Mouse (Mus musculus): ENCODE data around the gene Galm.
"Not testable (repeated sequence)": the region's sequence is repeated elsewhere in the genome, so short reads cannot be mapped to it uniquely, and the experiment has no call there.

Gene Galm

DNA sequence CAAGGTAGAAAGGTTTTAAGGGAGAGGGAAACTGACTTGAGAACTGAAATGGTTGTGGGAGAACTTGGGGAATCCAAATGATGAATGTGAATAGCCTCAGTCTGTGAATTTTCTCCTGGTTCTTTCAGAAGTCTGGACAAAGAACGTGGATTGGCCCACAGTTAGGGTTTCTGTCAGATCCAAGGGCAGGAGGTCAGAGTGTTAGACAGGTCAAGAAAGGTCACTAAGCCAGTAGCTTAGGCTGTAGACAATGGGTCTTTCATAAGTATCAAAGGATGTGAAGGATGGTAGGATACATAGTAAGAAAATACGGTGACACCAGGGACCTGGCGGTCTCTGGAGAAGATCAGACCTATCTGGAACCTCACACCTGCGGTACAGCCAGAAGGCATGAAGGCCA lies 40.2 kb downstream of the Galm start:
- DNase-seq: no peak

DNA sequence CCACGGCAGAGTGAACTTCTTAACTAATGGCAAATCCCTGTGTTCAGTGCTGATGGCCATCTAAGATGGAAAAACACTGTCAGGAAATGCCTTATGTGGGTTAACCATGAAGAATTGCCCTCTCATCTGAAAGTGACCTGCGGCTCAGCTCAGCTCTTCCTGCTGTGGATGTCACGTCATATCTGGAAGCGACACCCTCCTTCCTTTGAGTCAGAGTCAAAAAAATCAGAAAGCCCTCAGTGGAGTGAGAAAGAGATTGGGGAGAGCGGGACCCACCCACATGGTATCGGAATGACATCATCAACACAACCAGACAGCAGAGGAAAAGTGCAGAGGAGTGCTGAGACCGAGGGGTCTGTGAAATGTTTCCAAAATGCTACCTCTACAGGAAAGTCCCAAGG lies 40.6 kb downstream of the Galm start:
- DNase-seq: peak; percentile 24

DNA sequence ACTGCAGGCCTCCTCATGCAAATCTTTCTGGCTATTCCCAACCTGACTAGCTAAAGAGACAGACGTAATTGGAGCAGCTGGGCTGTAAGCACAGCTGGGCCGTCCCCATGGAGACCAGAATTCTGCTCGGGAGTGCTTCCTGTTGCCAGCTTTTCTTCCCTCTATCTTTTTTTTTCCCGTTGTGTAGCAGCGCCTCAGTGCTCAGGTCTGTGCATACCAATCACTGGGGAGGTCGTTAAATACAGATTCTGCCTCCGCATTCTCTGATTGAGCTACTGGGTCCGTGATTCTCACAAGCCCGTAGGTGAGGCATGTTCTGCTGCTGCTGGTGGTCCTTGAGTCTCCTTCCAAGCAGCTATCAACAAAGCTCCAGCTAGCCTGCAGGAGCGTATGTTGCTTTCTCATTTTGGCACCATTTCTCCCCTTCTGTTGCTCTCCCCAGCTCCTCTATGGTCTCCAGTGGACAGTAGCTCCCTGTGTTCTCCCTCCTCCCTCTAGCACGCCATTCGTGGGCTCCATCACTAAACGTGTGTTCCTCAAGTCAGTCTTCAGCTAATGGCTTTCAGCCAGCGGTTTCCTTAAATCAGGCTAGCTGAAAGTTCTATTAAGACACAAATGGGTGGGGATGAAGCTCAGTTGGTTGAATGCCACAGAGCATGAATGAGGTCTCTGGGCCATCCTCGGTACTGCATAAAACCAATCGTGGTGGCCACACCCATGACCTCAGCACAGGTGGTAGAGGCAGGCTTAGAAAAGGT lies 41.3 kb downstream of the Galm start:
- no peak for DNase-seq

DNA sequence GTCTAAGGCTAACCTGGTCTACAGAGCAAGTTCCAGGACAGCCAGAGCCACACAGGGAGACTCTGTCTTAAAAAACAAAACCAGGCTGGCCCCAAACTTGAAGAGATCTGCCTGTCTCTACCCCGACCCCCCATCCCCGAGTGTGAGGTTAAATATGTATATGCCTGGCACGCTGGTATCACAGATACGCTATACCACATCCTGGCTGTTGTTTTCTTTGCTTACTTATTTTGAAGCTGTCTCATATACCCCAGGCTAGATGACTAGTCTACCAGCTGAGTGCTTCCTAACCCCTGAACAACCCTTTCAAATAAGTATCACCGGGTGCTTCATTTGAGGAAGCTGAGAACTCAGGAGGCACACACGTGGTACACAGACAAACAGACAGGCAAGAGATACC lies 42.5 kb downstream of the Galm start:
- no peak for DNase-seq

DNA sequence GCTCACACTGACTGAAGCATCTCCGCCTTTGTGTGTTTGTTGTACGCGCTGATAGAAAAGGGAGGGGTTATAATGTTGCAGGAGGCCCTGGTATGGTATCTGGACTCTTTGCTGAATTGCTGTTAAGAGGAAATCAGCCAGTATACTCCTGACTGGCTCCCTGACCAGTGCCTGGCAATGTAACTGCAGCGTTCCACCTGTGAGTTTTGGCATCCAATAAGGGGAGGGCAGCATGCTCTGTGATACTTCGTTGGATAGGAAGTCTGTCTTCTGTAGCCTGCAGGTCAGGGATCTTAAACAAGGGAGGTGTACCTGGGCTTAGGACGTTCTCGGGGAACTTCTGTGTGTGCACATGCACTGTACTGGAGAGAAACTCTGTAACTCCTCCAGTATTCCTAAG lies 43.7 kb downstream of the Galm start:
- DNase-seq: no peak

DNA sequence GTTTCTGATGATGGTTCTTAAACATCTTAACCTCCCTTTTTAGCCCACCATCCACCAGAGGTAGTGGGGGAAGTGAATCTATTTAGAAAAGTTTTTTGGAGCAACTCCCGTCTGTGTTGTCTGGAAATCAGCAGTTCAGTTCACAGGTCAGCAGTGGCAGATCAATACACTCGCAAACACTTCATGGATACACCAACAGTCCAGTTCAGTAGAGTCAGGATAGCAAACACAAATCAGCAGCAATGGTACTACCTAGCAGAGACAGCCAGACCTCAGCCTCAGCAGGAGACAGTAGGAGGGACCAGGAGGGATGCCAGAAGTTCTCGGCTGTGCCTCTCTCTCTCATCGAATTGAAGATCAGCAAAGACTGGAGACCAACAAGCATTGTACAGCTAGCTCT lies 44.7 kb downstream of the Galm start:
- DNase-seq: no peak

DNA sequence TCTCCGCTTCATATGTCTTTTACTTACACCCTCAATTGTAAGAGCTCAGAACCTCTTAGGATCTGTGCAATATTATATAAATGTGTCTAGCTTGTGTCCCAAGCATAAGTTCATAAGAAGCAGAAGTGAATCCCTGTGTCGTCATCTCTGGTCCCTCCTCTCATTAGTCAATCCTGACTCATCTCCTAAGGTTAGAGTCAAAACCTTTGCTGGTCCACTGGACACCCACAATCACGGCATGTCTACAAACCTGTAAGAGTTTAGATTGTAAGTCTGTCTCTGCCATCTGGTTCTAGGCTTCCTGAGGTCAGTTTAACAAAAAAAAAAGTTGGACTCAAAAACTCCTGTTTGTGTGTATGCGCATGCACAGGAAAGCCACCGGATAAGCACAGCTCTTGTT lies 45.5 kb downstream of the Galm start:
- DNase-seq: no peak

DNA sequence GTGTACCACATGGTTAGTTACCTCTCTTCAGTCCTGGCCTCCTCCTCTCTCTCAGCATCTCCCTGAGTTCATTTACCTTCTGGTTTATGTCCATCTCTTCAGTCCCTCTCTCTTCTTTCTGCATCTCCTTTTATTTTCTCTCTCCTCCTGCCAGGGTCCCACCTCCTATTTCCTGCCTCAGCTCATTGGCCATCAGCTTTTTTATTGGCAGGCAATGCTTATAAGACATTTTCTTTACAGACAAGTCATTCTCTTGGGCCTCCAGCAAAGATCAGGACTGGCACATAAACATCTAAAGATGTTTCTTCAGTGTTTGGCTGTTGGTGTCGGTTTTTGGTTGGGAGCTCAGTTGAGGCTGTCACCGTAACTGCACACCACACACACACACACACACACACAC lies 46.4 kb downstream of the Galm start:
- no peak for DNase-seq

DNA sequence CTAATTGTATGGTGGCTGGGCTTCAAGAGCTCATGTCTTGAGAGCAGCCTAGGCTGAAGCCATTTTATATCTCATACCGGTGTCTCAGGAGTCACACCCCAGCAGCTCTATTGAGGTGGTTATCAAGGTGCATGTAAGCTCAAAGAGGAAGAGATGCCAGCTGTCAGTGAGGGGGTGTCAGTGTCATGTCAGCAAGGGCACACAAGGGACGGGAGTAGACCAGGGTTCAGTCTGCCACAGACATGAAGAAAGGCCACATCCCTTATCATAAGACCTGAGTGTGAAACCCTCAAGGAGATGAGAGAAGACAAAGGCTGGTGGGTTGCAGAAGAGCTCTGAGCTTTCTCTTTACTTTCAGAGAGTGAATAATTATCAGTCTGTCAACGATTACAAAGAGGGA lies 46.9 kb downstream of the Galm start:
- DNase-seq: no peak

DNA sequence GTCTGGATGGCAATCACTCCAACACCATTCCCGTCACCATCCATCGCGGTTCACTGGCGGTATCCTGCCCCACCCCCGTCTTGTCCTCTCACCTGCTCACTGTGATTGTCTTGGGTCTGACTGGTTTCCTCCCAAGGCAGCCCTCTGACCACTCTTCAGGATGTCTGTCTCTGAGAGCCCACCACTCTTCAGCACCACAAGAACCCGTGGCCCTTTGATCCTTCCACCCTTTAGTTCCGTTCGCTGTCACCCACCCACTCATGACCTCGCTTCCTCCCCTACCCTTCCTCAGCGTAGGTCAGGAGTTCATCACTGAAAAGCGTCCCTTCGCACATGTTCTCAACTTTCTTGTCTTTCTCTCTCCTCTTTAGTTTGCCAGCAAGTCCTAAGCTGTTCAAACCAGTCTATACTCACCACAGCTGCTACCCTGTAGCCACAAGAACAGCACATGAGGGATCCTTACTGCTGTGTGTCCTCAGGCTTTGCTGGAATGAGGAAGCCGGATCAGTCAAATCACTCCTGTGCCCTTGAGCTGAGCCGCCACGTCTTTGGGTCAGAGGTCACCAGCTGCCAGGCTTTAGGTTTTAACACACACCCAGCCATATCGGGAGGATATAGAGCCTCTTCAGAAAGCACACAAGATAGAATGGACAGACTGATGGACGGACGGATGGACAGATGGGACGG lies 47.6 kb downstream of the Galm start:
- DNase-seq: no peak

DNA sequence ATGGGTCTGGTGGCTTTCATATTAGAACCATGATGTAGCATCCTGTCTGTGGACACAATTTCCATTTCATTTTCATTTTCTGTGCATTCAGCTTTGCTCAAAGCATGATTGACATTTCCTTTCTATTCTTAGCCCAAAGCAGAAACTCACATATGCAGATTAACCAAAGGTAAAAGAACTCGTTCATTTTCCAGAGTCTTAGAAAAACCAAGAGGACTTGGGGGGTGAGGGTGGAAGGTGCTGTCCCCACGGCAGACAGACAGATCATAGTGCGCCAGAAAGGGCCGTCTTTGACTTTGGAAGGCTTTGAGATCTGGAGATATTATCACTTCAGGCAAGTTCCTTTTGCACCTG lies 48.1 kb downstream of the Galm start:
- no peak for DNase-seq

DNA sequence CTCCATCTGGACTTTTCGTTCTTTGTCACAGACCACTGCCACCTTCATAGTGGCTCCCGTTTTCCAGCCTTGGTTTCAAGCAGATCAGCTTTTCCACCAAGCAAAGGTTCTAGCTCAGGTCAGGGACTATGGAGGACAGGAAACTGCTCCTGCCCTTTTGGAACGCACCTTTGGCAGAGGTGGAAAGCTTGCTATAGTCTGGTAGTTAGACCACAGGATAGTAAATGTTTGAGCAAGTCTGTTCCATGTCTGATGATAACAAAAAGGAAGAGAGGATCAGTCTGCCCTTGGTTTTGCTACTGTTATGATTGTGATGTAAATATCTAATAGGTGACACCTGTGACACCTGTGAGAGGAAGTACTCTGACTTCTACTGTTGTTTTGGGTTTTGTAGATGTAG lies 48.7 kb downstream of the Galm start:
- DNase-seq: no peak

DNA sequence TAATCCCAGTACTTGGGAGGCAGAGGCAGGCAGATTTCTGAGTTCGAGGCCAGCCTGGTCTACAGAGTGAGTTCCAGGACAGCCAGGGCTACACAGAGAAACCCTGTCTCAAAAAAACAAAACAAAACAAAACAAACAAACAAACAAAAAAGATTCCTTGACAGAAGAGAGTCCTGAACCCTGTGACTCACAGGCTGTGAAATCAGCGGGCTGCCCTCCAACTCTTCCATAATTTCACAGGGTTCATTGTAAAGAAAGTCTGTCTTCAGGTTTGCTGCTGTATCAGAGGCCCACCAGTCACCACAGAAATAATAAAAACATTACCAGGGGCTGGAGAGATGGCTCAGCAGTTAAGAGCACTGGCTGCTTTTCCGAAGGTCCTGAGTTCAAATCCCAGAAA lies 51.6 kb downstream of the Galm start:
- DNase-seq: not testable (repeated sequence)

DNA sequence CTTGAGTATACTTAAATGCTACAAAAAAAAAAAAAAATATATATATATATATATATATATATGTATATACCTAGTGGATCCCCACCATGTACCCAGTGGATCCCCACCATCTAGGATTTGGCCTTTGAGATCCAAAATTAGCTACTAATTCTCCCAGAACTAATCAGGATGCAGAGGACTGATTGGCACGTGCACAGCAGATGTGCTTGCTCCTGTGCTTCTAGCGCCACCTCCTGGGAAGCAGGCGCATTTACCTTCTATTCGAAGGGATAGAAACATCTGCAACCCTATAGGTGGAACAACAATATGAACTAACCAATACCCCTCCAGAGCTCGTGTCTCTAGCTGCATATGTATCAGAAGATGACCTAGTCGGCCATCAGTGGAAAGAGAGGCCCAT lies 52.7 kb downstream of the Galm start:
- DNase-seq: peak; percentile 71

DNA sequence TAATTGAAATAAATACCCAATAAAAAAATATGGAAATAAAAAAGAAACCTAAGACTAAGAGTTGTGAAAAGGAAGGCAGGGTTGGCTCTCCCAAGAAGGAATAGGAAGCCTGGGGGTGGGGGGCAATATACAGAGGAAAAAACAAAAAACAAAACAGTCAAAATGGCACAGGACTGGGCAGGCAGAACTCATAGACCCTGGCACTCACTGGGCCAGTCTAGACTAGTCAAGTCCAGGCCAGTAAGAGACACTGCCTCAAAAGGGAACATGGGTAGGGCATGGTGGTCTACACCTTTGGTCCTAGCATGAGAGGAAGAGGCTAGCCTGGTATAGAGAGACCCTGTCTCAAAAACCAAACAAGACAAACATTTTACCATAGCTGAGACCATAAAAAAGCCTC lies 53.2 kb downstream of the Galm start:
- DNase-seq: no peak

DNA sequence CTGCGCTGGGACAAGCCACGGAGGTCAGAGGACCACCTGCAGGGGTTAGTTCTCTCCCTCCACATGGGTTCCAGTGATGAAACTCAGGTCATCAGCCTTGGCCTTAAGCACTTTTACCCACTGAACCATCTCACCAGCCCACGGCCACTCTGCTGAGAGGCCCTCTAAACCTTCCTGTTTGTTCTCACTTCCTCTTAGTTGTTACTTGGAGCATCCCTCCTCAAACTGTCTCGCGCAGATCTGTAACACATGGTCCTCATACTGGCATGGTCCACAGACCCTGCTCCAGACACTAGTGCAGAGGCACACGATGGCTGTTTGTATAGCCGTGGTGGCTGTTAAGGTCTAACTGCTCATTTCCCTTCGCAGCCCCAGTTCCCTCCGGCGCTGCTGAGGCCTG lies 56.3 kb downstream of the Galm start:
- DNase-seq: no peak

DNA sequence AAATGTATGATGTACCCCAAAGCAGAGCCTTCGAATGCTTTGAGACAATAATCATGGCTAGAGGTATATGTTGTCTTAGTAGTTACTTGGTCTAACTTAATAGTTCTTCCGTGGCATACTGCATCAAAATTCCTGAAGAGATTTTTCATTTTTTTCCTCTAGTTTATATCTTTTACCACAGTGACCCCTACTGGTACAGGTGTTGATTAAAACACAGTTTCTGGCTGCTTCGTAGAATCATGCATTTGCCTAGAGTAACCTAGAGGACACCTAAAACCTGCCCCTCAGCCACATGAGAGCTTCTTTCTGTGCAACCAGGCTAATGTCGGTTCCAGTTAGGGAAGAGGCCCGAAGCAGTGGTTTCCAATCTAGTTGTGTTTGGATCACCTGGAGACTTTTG lies 65.8 kb downstream of the Galm start:
- peak; percentile 54 for DNase-seq

DNA sequence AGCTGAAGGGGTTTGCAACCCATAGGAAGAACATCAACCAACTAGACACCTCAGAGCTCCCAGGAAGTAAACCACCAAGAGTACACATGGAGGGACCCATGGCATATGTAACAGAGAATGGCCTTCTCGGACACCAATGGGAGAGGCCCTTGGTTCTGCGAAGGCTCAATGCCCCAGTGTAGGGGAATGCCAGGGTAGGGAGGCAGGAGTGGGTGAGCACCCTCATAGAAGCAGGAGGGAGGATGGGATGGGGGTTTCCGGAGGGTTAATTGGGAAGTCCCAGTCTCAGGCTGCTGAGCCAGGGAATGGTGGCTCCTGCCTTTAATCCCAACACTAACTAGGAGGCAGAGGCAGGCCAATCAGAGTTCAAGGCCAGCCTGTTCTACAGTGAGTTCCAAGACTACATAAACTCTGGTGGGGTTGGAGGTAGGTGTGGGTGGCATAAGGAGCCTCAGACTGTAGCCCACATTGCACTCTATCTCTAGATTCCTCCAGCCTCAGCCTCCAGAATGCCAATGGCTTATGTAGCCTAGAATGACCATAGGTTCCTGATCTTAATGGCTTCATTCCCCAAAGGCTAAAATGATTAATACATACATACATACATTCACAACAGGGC lies 72.0 kb downstream of the Galm start:
- no peak for DNase-seq

DNA sequence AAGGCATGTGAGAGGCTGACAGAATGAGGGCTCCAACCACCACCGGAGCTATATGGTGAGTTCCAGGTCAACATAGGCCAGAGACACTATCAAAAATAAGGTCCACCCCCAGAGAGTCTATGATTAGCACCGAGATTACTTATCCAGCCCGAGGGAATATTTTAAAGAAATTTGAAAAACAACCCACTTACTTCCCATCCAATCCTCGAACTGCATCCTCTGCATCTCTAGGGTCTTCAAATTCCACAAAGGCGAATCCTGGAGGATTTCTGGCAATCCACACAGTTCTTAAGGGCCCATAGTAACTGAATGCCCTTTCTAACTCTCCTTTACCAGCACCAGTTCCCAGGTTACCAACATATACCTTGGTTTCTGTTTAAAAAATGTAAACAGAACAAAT lies 78.4 kb downstream of the Galm start:
- no peak for DNase-seq

DNA sequence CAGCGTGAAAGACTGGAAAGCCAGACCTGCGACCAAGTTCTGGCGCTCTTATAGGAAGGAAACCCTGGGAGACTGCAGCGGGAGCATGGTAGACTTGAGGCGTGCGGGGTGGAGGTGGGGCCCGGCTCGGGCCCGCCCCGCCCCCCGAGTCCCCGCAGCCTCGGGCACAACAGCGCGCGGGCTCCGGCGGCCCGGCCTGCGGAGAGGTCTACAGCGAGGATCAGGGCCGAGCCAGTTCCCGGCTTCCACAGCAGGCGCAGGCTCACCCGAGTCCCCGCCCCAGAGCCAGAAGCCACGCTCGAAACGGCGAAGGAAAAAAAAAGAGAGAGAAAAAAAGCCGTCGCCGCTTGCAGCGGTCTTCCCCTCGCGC lies 79.0 kb downstream of the Galm start:
- DNase-seq: no peak

DNA sequence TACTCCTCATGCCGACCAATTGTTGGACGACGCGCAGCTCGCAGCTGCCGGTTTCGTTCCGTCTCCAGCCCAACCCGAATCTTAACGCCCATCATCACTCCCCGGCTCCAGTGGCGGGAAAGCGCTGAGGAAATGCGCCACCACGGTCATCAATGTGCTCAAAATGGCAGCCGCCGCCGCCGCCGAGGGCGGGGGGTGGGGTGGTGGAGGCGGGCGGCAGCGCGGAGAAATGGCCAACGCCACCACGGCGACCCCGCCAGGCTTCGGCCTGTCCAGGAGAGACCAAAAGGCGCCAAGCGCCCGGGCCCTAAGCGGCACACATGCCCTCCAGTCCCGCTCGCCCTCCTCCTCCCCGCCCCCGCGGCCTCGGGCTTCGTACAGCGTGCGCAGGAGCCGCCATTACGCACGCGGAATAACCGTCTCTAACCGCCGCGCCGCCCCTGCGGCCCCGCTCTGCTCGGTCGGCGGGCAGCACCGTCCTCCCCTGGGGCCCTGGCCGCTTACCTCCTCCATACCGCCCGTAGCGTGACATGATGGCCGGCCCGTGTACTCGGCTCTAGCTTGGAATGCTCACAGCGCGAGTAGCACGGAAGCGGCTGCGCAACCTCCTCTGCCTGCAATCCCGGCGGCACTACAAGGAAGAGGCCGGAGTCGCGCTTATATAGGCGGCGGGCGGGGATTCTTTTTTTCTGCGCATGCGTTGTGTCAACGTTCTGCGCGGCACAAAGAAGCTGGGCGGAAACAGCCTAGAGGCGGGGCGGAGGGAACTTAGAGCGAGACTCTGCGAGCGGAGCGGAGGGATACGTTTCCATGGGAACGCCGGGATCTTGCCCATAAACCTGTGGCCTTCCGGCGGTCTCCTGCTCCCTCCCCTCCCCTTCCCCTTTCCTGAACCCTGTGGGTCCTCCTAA lies 79.7 kb downstream of the Galm start, which contains the start of the genes Srsf7 and Ttc39d:
TSS of gene Srsf7 (minus strand) at position 637 of the 911 bp plus-strand sequence.
TSS of gene Ttc39d (plus strand) at position 790 of the 911 bp plus-strand sequence.
- peak; percentile 98 for DNase-seq

DNA sequence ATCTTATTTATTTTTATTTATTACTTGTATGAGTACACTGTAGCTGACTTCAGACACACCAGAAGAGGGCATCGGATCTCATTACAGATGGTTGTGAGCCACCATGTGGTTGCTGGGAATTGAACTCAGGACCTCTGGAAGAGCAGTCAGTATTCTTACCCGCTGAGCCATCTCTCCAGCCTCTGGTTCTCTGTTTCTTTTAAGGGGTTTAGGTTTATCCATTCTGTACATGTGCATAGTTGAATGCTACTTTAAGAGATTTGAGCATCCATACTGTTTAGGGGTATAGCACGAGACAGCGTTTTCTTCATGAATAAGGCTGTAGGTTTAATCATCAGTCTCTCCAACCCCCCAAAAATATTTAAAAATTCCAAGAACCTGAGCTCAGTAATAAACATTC lies 86.7 kb downstream of the Galm start:
- not testable (repeated sequence) for DNase-seq

DNA sequence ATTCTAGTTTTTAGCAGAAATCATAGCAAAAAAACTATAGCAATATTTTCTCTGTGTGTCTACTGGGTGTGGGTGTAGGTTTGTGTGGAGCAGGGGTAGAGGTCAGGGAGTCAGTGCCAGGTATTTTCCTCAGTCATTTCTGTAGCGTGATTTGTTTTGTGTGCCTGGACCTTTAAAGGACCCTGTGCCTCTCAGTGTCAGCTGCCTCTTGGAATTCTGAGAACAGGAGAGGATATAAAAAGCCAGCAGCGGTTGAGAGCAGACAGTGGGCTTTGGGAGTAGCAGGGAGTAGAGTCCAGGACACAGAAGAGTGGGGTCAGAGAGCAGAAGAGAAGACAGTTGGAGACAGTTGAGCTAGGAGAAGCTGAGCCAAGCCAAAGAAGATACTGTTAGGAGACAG lies 92.9 kb downstream of the Galm start:
- DNase-seq: no peak

All from kidney, adult 9 months (tissue).